Mouse (Mus musculus) stomach, embryonic 16.5 days (tissue): ENCODE data around the gene Six5. TPM values are rescaled to one million over a fixed set of nuclear protein-coding genes. Genes with fewer than 3 reads are reported as not detected.

Source experiments
- ATAC-seq: fragments of 200-750 bp; cut with Nextera tagmentation; 2 replicates; pipeline ENCODE4 v1.8.0; 2017; ENCODE audit warnings: moderate number of reproducible peaks, moderate TSS enrichment; ENCODE audit not compliant: insufficient read depth, low FRiP score
- H3K27ac ChIP-seq: fragments of 300-500 bp; sonication (generic); 2 replicates; pipeline ENCODE4 v1.5.1; 2014; ENCODE audit warnings: low read length
- H3K27me3 ChIP-seq: fragments of 300-500 bp; sonication (generic); 2 replicates; pipeline ENCODE4 v1.6.1; 2014; ENCODE audit warnings: low read length, control low read depth, mixed read lengths; ENCODE audit not compliant: control insufficient read depth, insufficient read depth
- H3K36me3 ChIP-seq: fragments of 300-500 bp; sonication (generic); 2 replicates; pipeline ENCODE4 v1.6.1; 2014; ENCODE audit warnings: low read length; ENCODE audit not compliant: control insufficient read depth, insufficient read depth
- H3K4me1 ChIP-seq: fragments of 300-500 bp; sonication (generic); 2 replicates; pipeline ENCODE4 v1.6.1; 2014; ENCODE audit warnings: low read length, control low read depth, mixed read lengths; ENCODE audit not compliant: control insufficient read depth, insufficient read depth
- H3K4me2 ChIP-seq: fragments of 300-500 bp; sonication (generic); 2 replicates; pipeline ENCODE4 v1.6.1; 2014; ENCODE audit warnings: low read depth, low read length, mixed read lengths
- H3K4me3 ChIP-seq: fragments of 300-500 bp; sonication (generic); replicated peaks from 2 replicates; pipeline ENCODE4 v1.5.1; 2014; ENCODE audit warnings: mild to moderate bottlenecking, low read length
- H3K9ac ChIP-seq: fragments of 300-500 bp; sonication (generic); 2 replicates; pipeline ENCODE4 v1.6.1; 2014; ENCODE audit warnings: low read length
- H3K9me3 ChIP-seq: fragments of 300-500 bp; sonication (generic); replicated peaks from 2 replicates; pipeline ENCODE4 v1.6.1; 2016; ENCODE audit warnings: low read length, control low read depth; ENCODE audit not compliant: control insufficient read depth
- whole genome bisulfite sequencing: fragments of 180-500 bp; shearing (Covaris S2); extraction: QIAGEN DNeasy Blood & Tissue Kit; methylation state at CpG from one replicate; pipeline ENCODE4 v1.1.7; 2014; 5-methylcytosine and 5-hydroxymethylcytosine counted together
- polyA plus RNA-seq: library from polyadenylated mRNA; unstranded; fragments of >200 nt; fragmentation: Nextera tagmentation; extraction: Ambion mirVana; gene quantifications from 2 replicates; pipeline ENCODE4 v1.2.1, GENCODE M21; 2015

Gene Six5
- polyA plus RNA-seq, 1 experiment from 2014 or later = 10.4 TPM

DNA sequence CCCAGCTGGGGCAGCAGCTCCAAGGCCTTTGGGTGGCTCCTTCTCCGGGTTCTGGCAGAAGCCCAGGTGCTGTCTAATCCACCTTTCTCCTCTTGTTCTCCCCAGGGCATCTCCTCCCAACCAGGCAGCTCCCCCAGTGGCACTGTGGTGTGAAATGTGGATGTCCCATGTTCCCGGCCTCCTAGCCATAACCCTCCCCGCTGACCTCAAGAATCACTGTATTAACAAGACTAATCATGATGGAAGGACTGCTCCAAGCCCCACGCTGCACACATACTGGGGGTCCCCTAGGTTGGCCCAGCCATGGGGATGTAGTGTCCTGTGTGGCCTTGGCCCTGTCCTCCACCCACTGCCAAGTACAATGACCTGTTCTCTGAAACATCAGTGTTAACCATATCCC, 12.2 kb upstream of the Six5 start:
- Histone ChIP-seq H3K4me1 (peaks cover 61% of the 10 kb centered on the region), H3K4me2 (no peak overlapping the region), H3K9ac (no peak overlapping the region), H3K27ac (peak overlapping the region; percentile 45), H3K4me3 (no peak overlapping the region), H3K9me3 (no peaks in the 10 kb centered on the region), H3K36me3 (peaks cover 15% of the 10 kb centered on the region; the same call in 1 of the 2 replicates), H3K27me3 (no peaks in the 10 kb centered on the region)
- no peak for ATAC-seq
- 79% methylated on average over 4 of the region's 4 CpGs for WGBS

DNA sequence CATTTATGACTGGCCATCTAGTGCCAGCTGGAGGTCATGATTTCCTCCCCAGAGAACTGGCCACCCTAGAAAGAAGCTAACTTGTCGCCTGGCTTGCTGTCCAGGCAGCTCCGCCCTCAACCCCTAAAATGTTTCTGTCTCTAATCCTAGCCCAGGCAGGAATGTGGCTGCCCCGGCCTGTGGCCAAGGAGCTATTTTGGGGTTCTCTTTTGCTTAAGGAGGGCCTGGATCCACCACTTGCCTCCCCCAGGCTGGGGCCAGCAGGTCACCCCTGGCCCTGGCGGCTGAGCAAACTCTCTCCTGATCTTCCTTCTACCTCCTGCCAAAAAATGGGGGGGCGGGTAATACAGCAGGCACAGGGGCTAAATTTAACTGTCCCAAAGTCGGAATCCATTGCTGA, 11.3 kb upstream of the Six5 start:
- 31% methylated on average over 6 of the region's 6 CpGs for WGBS
- H3K27me3 ChIP-seq = no peaks in the 10 kb centered on the region
- peak overlapping the region; percentile 60 for H3K4me2 ChIP-seq
- H3K4me1 ChIP-seq = peaks cover 53% of the 10 kb centered on the region
- ATAC-seq = peak; percentile 6; the same call in 1 of the 2 replicates
- peak overlapping the region; percentile 24; the same call in 1 of the 2 replicates for H3K9ac ChIP-seq
- peak overlapping the region; percentile 52; the same call in 1 of the 2 replicates for H3K4me3 ChIP-seq
- peak overlapping the region; percentile 45 for H3K27ac ChIP-seq
- H3K36me3 ChIP-seq = peaks cover 16% of the 10 kb centered on the region; the same call in 1 of the 2 replicates
- H3K9me3 ChIP-seq = no peaks in the 10 kb centered on the region

GRCm38 (mm10) chr7:19083701-19084100, 10.7 kb upstream of the Six5 start, which contains the start of gene Dmpk:
Gene Dmpk, plus strand, starts transcription at chr7:19083849.
- ATAC-seq = peak; percentile 60; the same call in 1 of the 2 replicates
- H3K36me3 ChIP-seq = peaks cover 23% of the 10 kb centered on the region

DNA sequence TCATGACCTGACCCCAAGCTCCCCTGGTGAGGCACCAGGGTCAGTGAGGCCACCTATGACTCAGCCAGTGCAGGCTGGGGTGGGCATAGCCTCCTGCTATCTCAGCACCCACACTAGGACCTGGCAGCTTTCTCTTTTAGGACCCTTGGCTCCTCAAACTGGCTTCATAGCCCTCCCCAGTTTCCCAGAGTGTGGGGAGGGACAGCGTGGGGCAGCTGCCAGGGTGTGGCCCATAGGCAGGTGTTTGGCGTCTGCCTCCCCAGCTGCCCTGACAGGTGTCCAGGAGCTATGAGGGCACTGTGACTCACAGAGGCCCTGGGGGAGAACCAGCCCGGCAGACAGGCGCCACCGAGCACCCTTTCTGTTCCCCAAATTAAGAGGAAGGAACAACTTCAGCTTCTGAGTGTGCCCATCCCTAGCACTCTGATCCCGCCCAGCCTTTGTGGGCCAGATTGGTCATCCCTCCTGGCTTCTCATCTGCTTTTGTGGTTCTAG, 10.1 kb upstream of the Six5 start:
- Histone ChIP-seq H3K4me1 (peaks cover 53% of the 10 kb centered on the region), H3K9me3 (no peaks in the 10 kb centered on the region), H3K27ac (peak overlapping the region; percentile 80), H3K27me3 (no peaks in the 10 kb centered on the region), H3K9ac (peak overlapping the region; percentile 74), H3K36me3 (peaks cover 28% of the 10 kb centered on the region), H3K4me2 (peak overlapping the region; percentile 60), H3K4me3 (peak overlapping the region; percentile 52)
- WGBS = 45% methylated on average over 6 of the region's 6 CpGs
- ATAC-seq = peak; percentile 2; the same call in 1 of the 2 replicates

More at GRCm38 (mm10) chr7:19083701-19084100, 10.7 kb upstream of the Six5 start, which contains the start of gene Dmpk:
- Histone ChIP-seq H3K4me2 (peak within 1 kb of the TSS; percentile 60), H3K9me3 (no peaks in the 10 kb centered on the region), H3K9ac (peak within 1 kb of the TSS; percentile 74), H3K27me3 (no peaks in the 10 kb centered on the region), H3K4me1 (peaks cover 53% of the 10 kb centered on the region), H3K4me3 (peak within 1 kb of the TSS; percentile 52), H3K27ac (peak within 1 kb of the TSS; percentile 80)
- WGBS = 25% methylated on average over 10 of the region's 10 CpGs

- H3K27ac ChIP-seq = peak overlapping the region; percentile 80
- H3K27me3 ChIP-seq = no peaks in the 10 kb centered on the region
- no peaks in the 10 kb centered on the region for H3K9me3 ChIP-seq
- WGBS = 21% methylated on average over 9 of the region's 9 CpGs
- ATAC-seq = no peak
- peaks cover 53% of the 10 kb centered on the region for H3K4me1 ChIP-seq
- peaks cover 28% of the 10 kb centered on the region for H3K36me3 ChIP-seq
- peak overlapping the region; percentile 74 for H3K9ac ChIP-seq
- peak overlapping the region; percentile 60 for H3K4me2 ChIP-seq
- H3K4me3 ChIP-seq = peak overlapping the region; percentile 52
These were observed 9.4 kb upstream of the Six5 start for GRCm38 (mm10) chr7:19084921-19085473.

GRCm38 (mm10) chr7:19085495-19085894, 8.9 kb upstream of the Six5 start:
- peak overlapping the region; percentile 60 for H3K4me2 ChIP-seq
- H3K36me3 ChIP-seq = peaks cover 23% of the 10 kb centered on the region; the same call in 1 of the 2 replicates
- 15% methylated on average over 6 of the region's 6 CpGs for WGBS
- peak overlapping the region; percentile 74 for H3K9ac ChIP-seq
- peak overlapping the region; percentile 52 for H3K4me3 ChIP-seq
- H3K9me3 ChIP-seq = no peaks in the 10 kb centered on the region
- ATAC-seq = no peak
- peak overlapping the region; percentile 80 for H3K27ac ChIP-seq
- H3K27me3 ChIP-seq = no peaks in the 10 kb centered on the region
- H3K4me1 ChIP-seq = peaks cover 53% of the 10 kb centered on the region

DNA sequence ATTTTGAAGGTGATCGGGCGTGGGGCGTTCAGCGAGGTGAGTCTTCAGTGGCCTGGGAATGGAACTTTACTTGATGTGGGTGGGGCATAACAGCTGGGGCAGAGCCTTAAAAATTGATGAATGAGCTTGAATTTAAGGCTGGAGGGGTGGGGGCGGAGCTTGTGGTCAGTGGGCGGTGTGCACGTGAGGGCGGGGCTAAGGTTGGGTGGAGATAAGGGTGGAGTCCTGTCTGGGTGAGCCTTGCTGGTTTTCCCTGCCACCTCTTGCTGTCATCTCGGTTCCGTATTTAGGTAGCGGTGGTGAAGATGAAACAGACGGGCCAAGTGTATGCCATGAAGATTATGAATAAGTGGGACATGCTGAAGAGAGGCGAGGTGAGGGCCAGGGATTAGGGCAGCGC, 8.4 kb upstream of the Six5 start:
- Histone ChIP-seq H3K9ac (peak overlapping the region; percentile 74), H3K4me3 (peak overlapping the region; percentile 52), H3K27me3 (no peaks in the 10 kb centered on the region), H3K9me3 (no peaks in the 10 kb centered on the region), H3K27ac (peak overlapping the region; percentile 80), H3K4me2 (peak overlapping the region; percentile 60), H3K4me1 (peaks cover 53% of the 10 kb centered on the region), H3K36me3 (peaks cover 17% of the 10 kb centered on the region; the same call in 1 of the 2 replicates)
- ATAC-seq = peak; percentile 42; the same call in 1 of the 2 replicates
- 7% methylated on average over 14 of the region's 14 CpGs for WGBS

DNA sequence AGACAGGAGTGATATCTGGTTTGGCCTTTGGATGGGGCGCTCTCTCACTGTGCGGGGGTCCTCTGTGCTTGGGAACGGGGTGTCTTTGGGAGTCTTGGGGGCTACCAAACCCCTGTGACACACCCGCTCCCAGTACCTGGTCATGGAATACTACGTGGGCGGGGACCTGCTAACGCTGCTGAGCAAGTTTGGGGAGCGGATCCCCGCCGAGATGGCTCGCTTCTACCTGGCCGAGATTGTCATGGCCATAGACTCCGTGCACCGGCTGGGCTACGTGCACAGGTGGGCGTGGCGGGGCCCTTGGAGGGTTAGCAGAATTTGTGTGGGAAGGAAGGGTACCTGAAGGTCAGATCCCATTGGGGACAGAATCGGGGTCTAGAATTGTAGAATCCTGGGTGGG, 7.6 kb upstream of the Six5 start:
- H3K4me2 ChIP-seq = peak overlapping the region; percentile 60; the same call in 1 of the 2 replicates
- H3K36me3 ChIP-seq = peaks cover 17% of the 10 kb centered on the region; the same call in 1 of the 2 replicates
- H3K27ac ChIP-seq = no peak overlapping the region

GRCm38 (mm10) chr7:19088813-19089212, 5.6 kb upstream of the Six5 start:
- no peaks in the 10 kb centered on the region for H3K9me3 ChIP-seq
- H3K4me1 ChIP-seq = peaks cover 47% of the 10 kb centered on the region
- H3K9ac ChIP-seq = no peak overlapping the region
- WGBS = 43% methylated on average over 10 of the region's 10 CpGs
- H3K27me3 ChIP-seq = no peaks in the 10 kb centered on the region
- no peak overlapping the region for H3K4me3 ChIP-seq
- H3K36me3 ChIP-seq = peaks cover 17% of the 10 kb centered on the region; the same call in 1 of the 2 replicates
- no peak for ATAC-seq
- H3K4me2 ChIP-seq = no peak overlapping the region
- H3K27ac ChIP-seq = no peak overlapping the region

More for the DNA sequence above, 7.6 kb upstream of the Six5 start:
- H3K4me3 ChIP-seq = no peak overlapping the region
- no peaks in the 10 kb centered on the region for H3K9me3 ChIP-seq
- no peak overlapping the region; the same call in 1 of the 2 replicates for H3K9ac ChIP-seq
- H3K27me3 ChIP-seq = no peaks in the 10 kb centered on the region
- ATAC-seq = no peak
- H3K4me1 ChIP-seq = peaks cover 52% of the 10 kb centered on the region
- WGBS = 65% methylated on average over 18 of the region's 18 CpGs
